Mouse (Mus musculus): ENCODE measurements around the gene Mta3.

GRCm38 (mm10) chr17:83862134-83862881 lies 156.3 kb downstream of the Mta3 start:
- TF ChIP-seq CTCF (IDR thresholded peaks at IDR 0.05; ENCODE audit: extremely low read depth, insufficient read depth, insufficient read length, insufficient replicate concordance) (no peak), POLR2A (IDR thresholded peaks at IDR 0.05; ENCODE audit: low read depth, low read length) (no peak; the same call in 1 of the 2 replicates)
